Mouse (Mus musculus): ENCODE measurements around the gene Fbxw15. TPM values are rescaled to one million over a fixed set of nuclear protein-coding genes. Genes with fewer than 3 reads are reported as not detected.
"Not testable (repeated sequence)": the region's sequence is repeated elsewhere in the genome, so short reads cannot be mapped to it uniquely, and the experiment has no call there.

Gene Fbxw15
- 0.09 TPM in 1 of 2 replicates, not detected in the other for polyA plus RNA-seq (2015; fragmentation: Nextera tagmentation; extraction: Ambion mirVana)

DNA sequence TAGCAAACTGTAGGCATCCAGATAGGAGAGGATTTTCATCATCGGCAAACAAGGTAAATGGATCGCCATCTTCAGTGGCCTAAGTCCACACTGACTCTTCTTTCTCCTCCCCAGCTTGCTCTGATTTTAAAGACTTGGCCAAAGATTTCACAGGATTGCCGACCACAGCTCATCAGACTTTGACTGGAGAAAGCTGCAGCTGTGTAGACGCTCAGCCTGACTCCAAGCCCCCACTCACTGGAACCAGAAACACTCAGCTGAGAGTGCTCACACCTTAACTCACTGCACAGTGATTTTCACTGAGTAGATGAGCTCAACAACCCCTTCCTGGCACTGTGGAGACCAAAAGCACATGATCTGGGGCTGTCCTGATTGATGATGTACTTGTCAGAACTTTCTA is at the start of gene Fbxw15:
TSS of gene Fbxw15 (minus strand) at position 101 of the 400 bp plus-strand sequence.
- not testable (repeated sequence) for H3K9ac ChIP-seq; H3K27ac ChIP-seq (replicated peaks); H3K4me1 ChIP-seq (replicated peaks); H3K4me3 ChIP-seq (replicated peaks); H3K9me3 ChIP-seq (replicated peaks); H3K27me3 ChIP-seq; H3K4me2 ChIP-seq; ATAC-seq (ENCODE audit: insufficient read depth); H3K36me3 ChIP-seq (replicated peaks)
- 68% methylated on average over 4 of the region's 4 CpGs for WGBS (ENCODE audit: insufficient replicate concordance)

DNA sequence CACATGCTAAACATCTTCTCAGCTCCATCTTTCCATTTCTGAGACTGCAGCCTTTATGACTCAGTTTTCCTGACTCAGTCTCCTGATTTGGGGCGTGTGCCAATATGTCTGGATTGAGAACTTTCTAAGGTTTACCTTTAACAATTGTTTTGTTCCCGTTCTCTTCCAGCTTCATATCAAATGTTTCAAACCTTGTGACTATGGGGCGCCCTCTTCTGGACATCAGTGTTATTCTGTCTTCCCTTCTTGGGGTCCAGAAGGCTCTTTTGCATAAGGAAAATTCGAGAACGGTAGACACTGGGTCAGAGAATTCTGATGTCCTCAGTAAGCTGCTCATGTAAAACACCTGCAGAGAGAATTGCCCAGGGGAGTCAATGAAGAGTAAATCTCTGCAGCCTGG is 38.8 kb upstream of the Fbxw15 start:
- H3K4me2 ChIP-seq; H3K27ac ChIP-seq (replicated peaks); H3K4me3 ChIP-seq (replicated peaks); H3K9ac ChIP-seq; H3K4me1 ChIP-seq (replicated peaks); H3K9me3 ChIP-seq (replicated peaks); H3K27me3 ChIP-seq; H3K36me3 ChIP-seq (replicated peaks); ATAC-seq (ENCODE audit: insufficient read depth): not testable (repeated sequence)
- WGBS (ENCODE audit: insufficient replicate concordance), result 34% methylated on average over 5 of the region's 5 CpGs

DNA sequence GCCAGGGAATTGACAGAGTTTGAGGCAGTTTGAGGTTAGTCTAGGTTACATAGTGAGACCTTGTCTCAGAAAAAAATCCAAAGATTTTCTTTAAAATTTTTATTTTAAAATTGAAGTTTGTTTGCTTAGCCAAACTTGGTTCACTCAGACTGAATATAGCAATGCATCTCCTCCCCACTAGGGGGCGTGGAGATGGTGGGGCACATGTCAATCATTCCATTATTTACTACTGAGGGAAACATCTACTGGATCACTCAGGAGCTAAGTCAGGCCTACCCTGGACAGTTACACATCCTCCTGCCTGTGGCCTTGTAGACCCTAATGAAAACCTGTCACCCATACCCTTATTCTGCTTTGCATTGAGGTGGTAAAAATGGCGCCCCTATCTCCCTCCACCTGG is 34.1 kb upstream of the Fbxw15 start:
- not testable (repeated sequence) for H3K4me3 ChIP-seq (replicated peaks); H3K9ac ChIP-seq; ATAC-seq (ENCODE audit: insufficient read depth); H3K27me3 ChIP-seq; H3K27ac ChIP-seq (replicated peaks); H3K4me2 ChIP-seq; H3K4me1 ChIP-seq (replicated peaks); H3K36me3 ChIP-seq (replicated peaks); H3K9me3 ChIP-seq (replicated peaks)
- 37% methylated on average over 2 of the region's 2 CpGs for WGBS (ENCODE audit: insufficient replicate concordance)

DNA sequence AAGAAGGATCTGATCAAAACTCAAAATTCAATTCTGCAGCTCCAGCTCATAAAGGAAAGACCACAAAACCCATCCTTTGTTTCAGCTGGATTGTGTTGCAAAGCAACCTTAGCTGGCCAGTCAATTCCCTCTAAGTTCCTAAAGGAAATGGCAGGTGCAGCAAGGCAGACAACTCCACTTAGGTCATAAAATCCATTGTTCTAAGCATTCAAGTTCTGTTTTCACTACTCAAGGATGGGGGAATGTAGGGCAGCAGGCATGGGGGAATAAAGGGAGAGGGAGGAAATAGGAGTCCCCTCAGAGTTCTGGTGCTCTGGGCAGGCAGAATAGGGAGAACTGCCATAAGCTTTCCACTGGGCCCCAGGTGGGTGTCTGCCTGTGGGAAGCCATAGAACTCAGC is 29.2 kb upstream of the Fbxw15 start:
- no peaks in the 10 kb centered on the region for H3K36me3 ChIP-seq (replicated peaks)
- no peaks in the 10 kb centered on the region for H3K27me3 ChIP-seq
- no peak overlapping the region for H3K27ac ChIP-seq (replicated peaks)
- no peaks in the 10 kb centered on the region for H3K4me1 ChIP-seq (replicated peaks)
- H3K4me2 ChIP-seq, result no peak overlapping the region
- H3K9me3 ChIP-seq (replicated peaks), result no peaks in the 10 kb centered on the region
- no peak overlapping the region for H3K4me3 ChIP-seq (replicated peaks)
- no peak overlapping the region for H3K9ac ChIP-seq
- no peak for ATAC-seq (ENCODE audit: insufficient read depth)

DNA sequence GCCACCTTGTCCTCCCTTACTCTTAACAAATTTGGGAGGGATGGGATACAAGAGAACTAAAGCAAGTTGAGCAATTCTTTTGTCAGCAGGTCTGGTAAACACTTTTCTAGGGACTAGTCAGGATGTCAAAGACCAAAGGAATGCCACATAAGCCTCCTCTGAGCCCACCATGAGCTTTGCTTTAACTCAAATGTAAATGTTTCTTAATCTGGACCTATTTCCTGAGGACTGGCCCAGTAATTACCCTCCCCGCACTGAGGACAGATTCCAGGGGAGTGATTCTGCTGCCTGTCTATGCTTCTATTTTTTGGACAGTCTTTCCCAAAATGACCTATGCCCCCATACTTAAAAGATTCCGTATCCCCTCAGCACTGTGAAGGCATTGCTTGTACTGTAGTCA is 26.8 kb upstream of the Fbxw15 start:
- ATAC-seq (ENCODE audit: insufficient read depth), result no peak
- H3K4me1 ChIP-seq (replicated peaks), result no peaks in the 10 kb centered on the region
- no peaks in the 10 kb centered on the region for H3K9me3 ChIP-seq (replicated peaks)
- 57% methylated on average over 2 of the region's 2 CpGs for WGBS (ENCODE audit: insufficient replicate concordance)
- no peak overlapping the region for H3K4me2 ChIP-seq
- H3K9ac ChIP-seq, result no peak overlapping the region
- no peaks in the 10 kb centered on the region for H3K36me3 ChIP-seq (replicated peaks)
- H3K27me3 ChIP-seq, result no peaks in the 10 kb centered on the region
- H3K27ac ChIP-seq (replicated peaks), result no peak overlapping the region
- no peak overlapping the region for H3K4me3 ChIP-seq (replicated peaks)

DNA sequence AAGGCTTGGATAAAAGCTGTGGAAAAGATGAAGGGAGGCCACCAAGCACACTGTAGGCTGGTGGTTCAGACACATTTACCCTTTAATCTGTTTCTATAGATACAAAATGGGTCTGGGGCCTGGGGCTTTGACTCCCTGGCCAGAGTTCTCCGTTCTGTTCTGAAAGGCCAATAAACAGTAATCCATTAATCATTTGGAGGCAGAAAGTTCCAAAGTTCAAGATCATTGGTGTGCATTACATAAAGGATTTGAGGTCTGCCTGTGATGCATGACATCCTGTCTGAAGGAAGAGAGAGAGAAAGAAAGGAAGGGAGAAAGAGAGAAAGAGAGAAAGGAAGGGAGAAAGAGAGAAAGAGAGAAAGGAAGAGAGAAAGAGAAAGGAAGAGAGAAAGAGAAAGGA is 2.5 kb downstream of the Fbxw15 start:
- H3K36me3 ChIP-seq (replicated peaks), result no peaks in the 10 kb centered on the region

DNA sequence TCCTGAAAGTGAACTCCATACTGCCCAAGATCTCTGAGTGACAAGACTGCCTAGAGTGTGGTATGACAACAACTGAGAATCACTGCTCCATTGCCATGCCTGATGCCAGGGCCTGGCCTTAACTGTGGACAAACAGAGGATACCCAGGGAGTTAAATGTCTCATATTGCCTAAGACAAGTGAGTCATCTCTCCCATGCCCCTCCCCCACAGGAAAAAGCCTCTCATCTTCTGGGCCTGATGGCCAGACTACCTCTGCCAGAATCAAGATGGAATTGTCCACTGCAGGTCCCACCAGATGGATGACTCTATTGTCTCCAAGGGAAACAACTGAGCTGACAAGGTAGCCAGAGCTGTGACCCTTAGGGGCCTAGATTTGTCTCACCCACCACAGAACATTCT is 6.0 kb downstream of the Fbxw15 start:
- not testable (repeated sequence) for H3K4me1 ChIP-seq (replicated peaks); H3K4me2 ChIP-seq; H3K9ac ChIP-seq; ATAC-seq (ENCODE audit: insufficient read depth); H3K4me3 ChIP-seq (replicated peaks); H3K36me3 ChIP-seq (replicated peaks); H3K27ac ChIP-seq (replicated peaks); H3K9me3 ChIP-seq (replicated peaks); H3K27me3 ChIP-seq

More for the DNA sequence above, 2.5 kb downstream of the Fbxw15 start:
- H3K4me2 ChIP-seq, result no peak overlapping the region
- H3K4me1 ChIP-seq (replicated peaks), result no peaks in the 10 kb centered on the region
- H3K27ac ChIP-seq (replicated peaks), result no peak overlapping the region
- ATAC-seq (ENCODE audit: insufficient read depth), result no peak
- WGBS (ENCODE audit: insufficient replicate concordance), result 36% methylated on average over 1 of the region's 1 CpGs
- no peaks in the 10 kb centered on the region for H3K9me3 ChIP-seq (replicated peaks)
- H3K9ac ChIP-seq, result no peak overlapping the region
- no peak overlapping the region for H3K4me3 ChIP-seq (replicated peaks)
- H3K27me3 ChIP-seq, result no peaks in the 10 kb centered on the region

DNA sequence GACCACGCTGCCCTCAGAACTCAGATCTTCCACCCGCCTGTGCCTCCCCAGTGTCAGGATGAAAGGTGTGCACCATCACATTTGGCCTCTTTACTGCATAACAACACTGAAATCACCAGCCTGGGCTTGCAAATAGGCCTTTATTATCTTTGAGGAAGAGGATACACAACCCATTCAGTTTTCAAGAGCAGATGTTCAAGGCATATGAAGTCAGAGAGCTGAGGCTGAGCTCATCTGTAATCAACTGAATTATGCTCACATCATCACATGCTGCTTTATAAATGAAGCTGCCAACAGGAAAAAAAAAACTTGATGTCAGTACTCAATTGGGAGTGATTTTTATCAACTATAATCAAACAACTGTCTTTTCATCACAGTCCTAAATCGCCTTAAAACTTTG is 15.6 kb downstream of the Fbxw15 start:
- no peak overlapping the region for H3K4me2 ChIP-seq
- no peaks in the 10 kb centered on the region for H3K9me3 ChIP-seq (replicated peaks)
- no peak overlapping the region for H3K27ac ChIP-seq (replicated peaks)
- H3K4me3 ChIP-seq (replicated peaks), result no peak overlapping the region
- WGBS (ENCODE audit: insufficient replicate concordance), result 39% methylated on average over 3 of the region's 3 CpGs
- no peaks in the 10 kb centered on the region for H3K36me3 ChIP-seq (replicated peaks)
- no peaks in the 10 kb centered on the region for H3K27me3 ChIP-seq
- no peak overlapping the region for H3K9ac ChIP-seq
- ATAC-seq (ENCODE audit: insufficient read depth), result no peak
- no peaks in the 10 kb centered on the region for H3K4me1 ChIP-seq (replicated peaks)

DNA sequence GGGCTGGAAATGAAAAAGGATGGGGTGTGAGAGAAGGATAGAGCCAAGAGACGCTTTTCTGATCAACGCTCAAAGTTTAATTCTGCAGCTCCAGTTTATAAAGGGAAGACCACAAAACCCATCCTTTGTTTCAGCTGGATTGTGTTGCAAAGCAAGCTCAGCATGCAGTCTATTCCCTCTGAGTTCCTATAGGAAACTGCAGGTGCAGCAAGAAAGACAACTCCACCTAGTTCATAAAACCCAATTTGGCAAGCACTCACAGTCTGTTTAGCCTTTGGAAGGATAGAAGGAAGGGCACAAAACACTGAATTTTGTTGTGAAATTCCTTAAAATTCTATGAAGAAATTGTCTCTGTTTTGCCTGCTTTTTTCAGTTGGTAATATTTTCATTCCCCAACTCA is 18.4 kb downstream of the Fbxw15 start:
- not testable (repeated sequence) for H3K27ac ChIP-seq (replicated peaks); H3K9ac ChIP-seq; H3K36me3 ChIP-seq (replicated peaks); ATAC-seq (ENCODE audit: insufficient read depth); H3K27me3 ChIP-seq; H3K9me3 ChIP-seq (replicated peaks); H3K4me3 ChIP-seq (replicated peaks); H3K4me2 ChIP-seq; H3K4me1 ChIP-seq (replicated peaks)
- 40% methylated on average over 2 of the region's 2 CpGs for WGBS (ENCODE audit: insufficient replicate concordance)

DNA sequence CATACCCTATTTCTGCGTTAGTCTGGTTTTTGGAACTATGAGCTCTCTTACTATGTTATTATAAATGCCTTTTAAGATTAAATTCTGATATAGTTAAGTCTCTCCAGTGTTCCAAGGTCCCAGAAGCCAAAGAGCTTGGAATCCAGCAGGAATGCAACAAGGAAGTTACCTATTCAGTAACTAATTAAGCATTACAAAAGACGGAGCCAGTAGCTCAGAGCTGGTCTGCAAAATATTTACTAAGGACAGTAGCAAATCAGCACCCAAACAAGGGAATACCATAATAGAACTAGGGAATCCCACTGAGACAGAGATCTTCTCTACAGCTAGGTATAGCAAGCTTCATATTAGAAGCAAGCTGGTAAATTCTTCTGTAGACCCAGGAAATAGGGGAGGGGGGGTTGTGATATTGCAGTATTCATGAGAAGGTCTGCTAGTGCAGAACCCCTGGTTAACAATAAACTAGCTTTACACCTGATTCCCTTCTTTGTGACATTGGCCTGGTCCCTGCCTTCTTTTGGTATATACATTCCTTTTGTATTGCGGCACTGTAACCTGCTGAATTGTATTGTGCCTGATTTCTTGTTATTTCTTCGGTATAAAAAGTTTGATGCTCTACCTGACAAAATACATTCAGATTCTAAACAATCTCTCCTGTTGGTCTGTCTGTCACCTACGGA is 44.5 kb downstream of the Fbxw15 start:
- Histone ChIP-seq H3K9me3 (replicated peaks) (no peaks in the 10 kb centered on the region), H3K9ac (no peak overlapping the region), H3K27ac (replicated peaks) (no peak overlapping the region), H3K4me2 (no peak overlapping the region), H3K4me3 (replicated peaks) (no peak overlapping the region), H3K4me1 (replicated peaks) (no peaks in the 10 kb centered on the region), H3K27me3 (no peaks in the 10 kb centered on the region), H3K36me3 (replicated peaks) (no peaks in the 10 kb centered on the region)
- no peak for ATAC-seq (ENCODE audit: insufficient read depth)
- WGBS (ENCODE audit: insufficient replicate concordance), result 48% methylated on average over 5 of the region's 5 CpGs

Data from liver, embryonic 15.5 days (tissue).